Mouse (Mus musculus) cerebellum, adult 9-10 months (tissue): ENCODE data around the gene Cenpb.
"Not testable (repeated sequence)": the region's sequence is repeated elsewhere in the genome, so short reads cannot be mapped to it uniquely, and the experiment has no call there.

Experiments
- DNase-seq: peaks from one replicate; pipeline ENCODE4 v3.0.0; 2022

Gene Cenpb

GRCm38 (mm10) chr2:131179990-131180587 is at the start of gene Cenpb:
Gene Cenpb (minus strand): TSS chr2:131180067.
- DNase-seq, result peak; percentile 87

GRCm38 (mm10) chr2:131227243-131227642 is 47.4 kb upstream of the Cenpb start:
- no peak for DNase-seq

- DNase-seq, result not testable (repeated sequence)
Measured at GRCm38 (mm10) chr2:131226669-131227068, 46.8 kb upstream of the Cenpb start.

GRCm38 (mm10) chr2:131225178-131225577 is 45.3 kb upstream of the Cenpb start:
- DNase-seq, result no peak

- no peak for DNase-seq
Measured at GRCm38 (mm10) chr2:131223569-131223968, 43.7 kb upstream of the Cenpb start.

- no peak for DNase-seq
Measured at GRCm38 (mm10) chr2:131222562-131222961, 42.7 kb upstream of the Cenpb start.

- DNase-seq, result no peak
Measured at GRCm38 (mm10) chr2:131221853-131222515, 42.1 kb upstream of the Cenpb start.

- no peak for DNase-seq
Measured at GRCm38 (mm10) chr2:131220030-131220429, 40.2 kb upstream of the Cenpb start.

GRCm38 (mm10) chr2:131215941-131216858 is 36.3 kb upstream of the Cenpb start:
- no peak for DNase-seq

- DNase-seq, result no peak
Measured at GRCm38 (mm10) chr2:131213773-131214172, 33.9 kb upstream of the Cenpb start.

GRCm38 (mm10) chr2:131211026-131211615 is 31.3 kb upstream of the Cenpb start:
- peak; percentile 68 for DNase-seq

GRCm38 (mm10) chr2:131209969-131210792 is 30.3 kb upstream of the Cenpb start:
- peak; percentile 96 for DNase-seq

GRCm38 (mm10) chr2:131209125-131209795 is 29.4 kb upstream of the Cenpb start:
- DNase-seq, result peak; percentile 63

- no peak for DNase-seq
Measured at GRCm38 (mm10) chr2:131208356-131208755, 28.5 kb upstream of the Cenpb start.

- DNase-seq, result no peak
Measured at GRCm38 (mm10) chr2:131206778-131207177, 26.9 kb upstream of the Cenpb start, which contains the start of gene Ap5s1. Gene Ap5s1 (plus strand): TSS chr2:131207078.

- no peak for DNase-seq
Measured at GRCm38 (mm10) chr2:131205521-131206182, 25.8 kb upstream of the Cenpb start.

- DNase-seq, result no peak
Measured at GRCm38 (mm10) chr2:131204410-131204981, 24.6 kb upstream of the Cenpb start.

- no peak for DNase-seq
Measured at GRCm38 (mm10) chr2:131203816-131204409, 24.0 kb upstream of the Cenpb start.

GRCm38 (mm10) chr2:131201262-131201661 is 21.4 kb upstream of the Cenpb start:
- DNase-seq, result no peak

GRCm38 (mm10) chr2:131200710-131201109 is 20.8 kb upstream of the Cenpb start:
- DNase-seq, result no peak
